Mouse (Mus musculus) layer of hippocampus, postnatal 36 days (tissue): ENCODE results near the gene Prkcq. TPM values are rescaled to one million over a fixed set of nuclear protein-coding genes. Genes with fewer than 3 reads are reported as not detected.
A peak's percentile ranks its signal among the peaks of the same experiment; 100 is the strongest.
"Not testable (repeated sequence)": the region's sequence is repeated elsewhere in the genome, so short reads cannot be mapped to it uniquely, and the experiment has no call there.

Source experiments
- DNase-seq, 2 experiments: peaks; one replicate each; pipeline ENCODE4 v3.0.0; 2022
- total RNA-seq, 2 experiments: library from RNA; stranded (reverse); gene quantifications; 2 replicates each; pipeline ENCODE4 v1.2.3; 2021

Prkcq gene
- total RNA-seq, 2 experiments from 2014 or later: 11.1 to 11.2 TPM

GRCm38 (mm10) chr2:11294643-11295191 is 122.8 kb downstream of the Prkcq start:
- no peak for DNase-seq

DNA sequence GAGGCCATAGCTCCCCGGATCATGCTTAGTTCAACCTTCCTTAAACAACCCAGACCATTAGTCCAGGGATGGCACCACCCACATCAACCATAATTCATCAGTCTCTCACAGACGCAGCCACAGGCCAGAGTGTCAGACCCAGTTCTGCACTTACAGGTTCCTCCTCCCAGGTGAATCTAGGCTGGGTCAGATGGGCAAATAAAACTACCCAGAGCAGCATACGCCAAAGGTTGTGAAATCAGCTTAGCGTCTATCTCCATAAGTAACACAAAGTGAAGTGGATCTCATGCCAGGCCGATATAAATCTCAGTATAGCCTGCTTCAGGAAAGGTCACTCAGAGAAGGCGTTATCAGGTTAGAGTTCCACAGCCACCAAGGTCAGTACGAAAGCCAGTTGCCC is 126.9 kb downstream of the Prkcq start:
- DNase-seq: no peak

GRCm38 (mm10) chr2:11299366-11299765 is 127.5 kb downstream of the Prkcq start:
- no peak for DNase-seq

DNA sequence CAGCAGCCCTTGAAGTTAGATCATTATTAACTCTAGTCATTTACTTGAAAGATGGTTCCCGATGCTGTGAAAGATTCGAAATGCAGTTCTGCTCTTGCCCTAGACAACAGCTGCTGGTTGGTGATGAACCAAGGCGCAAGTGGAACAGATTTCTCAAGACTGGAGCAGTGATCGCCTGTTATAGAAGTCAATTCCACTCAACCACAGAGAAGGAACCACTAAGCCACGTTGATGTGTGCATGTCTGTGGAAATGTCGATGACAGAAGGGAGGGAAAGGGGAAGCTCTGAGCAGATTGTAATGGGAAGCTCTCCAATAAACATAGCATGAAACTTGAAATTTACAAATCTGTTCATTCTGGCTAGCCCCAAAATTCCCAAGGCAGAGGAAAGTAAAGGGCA is 128.5 kb downstream of the Prkcq start:
- DNase-seq: no peak

DNA sequence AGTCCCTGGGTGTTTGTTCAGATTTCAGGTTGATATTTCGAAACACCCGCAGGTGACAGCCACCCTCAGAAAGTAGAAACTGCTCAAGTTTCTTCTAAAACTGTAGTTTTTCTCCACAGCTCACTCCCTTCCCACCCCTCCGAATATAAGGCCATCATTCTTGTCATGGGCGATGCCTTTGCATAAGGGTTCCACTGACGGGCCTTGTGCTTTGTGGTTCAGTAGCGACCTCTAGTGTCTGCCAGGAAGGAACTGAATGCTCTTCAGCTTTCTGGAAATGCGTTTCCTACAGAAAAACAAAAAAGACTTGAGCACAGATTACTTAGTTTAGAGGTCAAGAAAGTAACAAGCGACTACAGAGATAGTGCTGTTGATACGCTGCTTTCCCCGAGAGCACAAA is 148.3 kb downstream of the Prkcq start:
- DNase-seq: peak; percentile 21 to 23

- DNase-seq: no peak
Measured at GRCm38 (mm10) chr2:11322396-11322795, 150.5 kb downstream of the Prkcq start.

- no peak for DNase-seq
Measured at GRCm38 (mm10) chr2:11327280-11327679, 155.4 kb downstream of the Prkcq start.

DNA sequence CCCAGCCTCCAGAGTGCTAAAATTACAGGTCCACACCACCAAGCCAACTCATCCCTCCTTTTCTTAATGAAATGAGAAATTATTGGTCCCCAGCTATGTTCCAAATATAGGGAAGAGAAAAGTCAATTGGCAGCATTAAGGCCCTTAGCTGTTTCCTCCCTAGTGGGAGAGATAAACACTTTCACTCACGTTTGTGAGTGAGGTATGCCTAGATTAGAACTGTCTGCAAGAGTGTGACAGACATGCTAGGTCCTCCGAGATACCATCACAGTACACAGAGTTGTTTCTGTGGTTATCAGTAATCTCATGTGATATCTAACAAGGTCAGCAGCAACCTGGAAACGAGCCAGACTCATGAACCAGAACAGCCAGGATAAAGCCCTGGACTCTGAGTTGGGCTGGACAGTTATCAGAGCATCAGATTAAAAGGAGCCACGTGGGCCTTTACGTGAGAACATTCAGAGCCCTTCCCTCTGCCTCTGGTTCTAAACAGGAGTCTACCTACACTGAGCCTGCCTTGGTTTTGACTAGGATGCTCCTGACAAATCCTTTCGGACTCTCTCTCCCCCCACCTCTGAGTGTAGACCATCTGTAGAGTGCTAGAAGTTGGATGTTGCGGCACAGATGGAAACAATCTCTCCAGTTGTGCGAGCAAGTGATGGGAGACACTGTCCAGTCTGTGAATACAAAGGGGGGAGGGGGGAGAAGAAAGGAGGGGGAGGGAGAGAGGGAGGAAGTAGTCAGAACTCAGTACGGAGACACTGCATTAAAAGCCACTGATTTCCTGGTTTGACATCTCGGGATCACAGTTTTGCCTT is 157.7 kb downstream of the Prkcq start:
- no peak for DNase-seq

DNA sequence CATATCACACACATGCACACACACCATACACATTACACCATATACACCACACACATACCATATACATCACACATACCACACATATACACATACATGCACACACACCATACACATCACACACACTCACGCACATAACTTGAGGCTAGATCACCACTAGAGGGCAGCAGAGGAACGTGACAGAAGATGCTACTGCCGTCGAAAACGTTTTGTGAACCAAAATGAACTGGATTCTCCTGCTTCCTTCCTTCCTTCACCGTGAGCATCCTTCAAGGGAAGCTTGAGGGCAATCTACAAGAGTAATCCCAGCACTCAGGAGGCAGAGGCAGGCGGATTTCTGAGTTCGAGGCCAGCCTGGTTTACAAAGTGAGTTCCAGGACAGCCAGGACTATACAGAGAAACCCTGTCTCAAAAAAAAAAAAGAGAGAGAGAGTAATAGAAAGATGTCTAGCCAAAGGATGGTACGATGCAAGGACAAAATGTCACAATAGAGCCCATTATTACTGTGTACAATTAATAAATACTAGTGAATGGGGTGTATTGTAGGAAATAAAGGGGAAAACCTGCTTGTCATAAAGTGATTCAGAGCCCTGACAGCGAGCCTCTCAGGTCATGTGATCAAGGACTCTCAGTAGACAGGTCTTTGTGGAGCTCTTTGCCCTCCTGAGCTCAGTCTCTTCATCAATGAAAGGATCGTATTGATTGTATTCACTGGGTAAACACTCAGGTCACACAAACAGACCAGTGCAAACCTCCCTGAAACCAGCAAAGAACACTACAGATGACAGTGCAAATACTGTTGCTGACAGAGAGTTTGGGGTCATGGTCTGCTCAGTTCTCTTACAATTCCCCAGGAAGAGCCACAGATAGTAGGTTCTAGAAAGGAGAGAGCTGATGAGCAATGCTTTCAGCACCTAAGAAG is 159.9 kb downstream of the Prkcq start:
- DNase-seq: peak; percentile 31 to 60

DNA sequence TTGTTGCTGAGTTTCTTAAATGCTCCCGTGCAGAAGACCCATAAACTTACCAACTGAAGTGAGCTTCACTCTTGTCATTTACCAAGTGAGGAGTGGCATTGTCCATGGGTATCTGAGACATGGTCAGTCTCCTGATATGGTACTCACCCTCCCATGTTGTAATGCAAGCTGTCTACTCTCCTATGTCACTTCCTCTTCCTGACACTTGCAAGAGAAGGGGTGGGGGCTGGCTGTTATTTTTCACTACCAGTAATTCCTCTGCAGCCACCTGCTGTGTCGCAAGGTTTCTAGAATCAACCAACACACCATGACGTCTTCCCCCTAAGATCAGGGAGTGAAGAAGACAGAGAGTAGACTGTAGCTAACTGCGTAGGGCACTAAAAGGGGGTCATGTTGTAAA is 160.6 kb downstream of the Prkcq start:
- DNase-seq: no peak

DNA sequence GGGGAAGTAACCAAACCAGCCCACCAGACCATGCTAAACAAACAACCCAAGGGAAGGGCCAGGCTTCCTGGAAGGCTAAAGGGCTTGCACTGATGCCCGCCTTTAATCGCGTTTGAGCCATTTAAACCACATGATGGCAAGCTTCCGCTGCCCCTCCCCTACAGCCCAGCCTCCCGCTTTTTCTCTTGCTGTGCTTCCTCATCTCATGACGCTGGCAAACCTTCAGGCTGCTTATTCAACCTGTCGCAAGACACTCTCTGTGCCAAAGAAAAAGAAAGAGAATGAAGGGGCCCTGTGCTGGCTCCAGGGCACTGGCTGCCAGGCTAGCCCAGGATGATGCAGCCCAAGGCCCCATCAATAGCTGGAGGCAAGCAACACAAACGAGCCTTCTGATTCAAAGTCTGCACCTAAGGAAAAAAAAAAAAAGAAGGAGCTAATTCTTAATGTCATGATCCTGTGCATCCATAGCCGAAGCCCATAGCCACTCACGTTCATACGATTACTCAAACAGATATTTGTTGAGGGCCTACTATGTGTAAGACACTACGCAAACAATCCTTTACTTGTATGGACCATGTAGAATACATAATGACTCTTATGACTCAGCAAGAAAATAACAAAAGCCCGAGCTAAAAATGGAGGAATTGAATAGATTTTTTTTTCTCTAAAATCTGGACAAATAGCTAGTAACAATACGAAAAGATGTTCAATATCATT is 161.6 kb downstream of the Prkcq start:
- DNase-seq: peak; percentile 9 to 16

- DNase-seq: no peak
Measured at GRCm38 (mm10) chr2:11336320-11336719, 164.4 kb downstream of the Prkcq start.

DNA sequence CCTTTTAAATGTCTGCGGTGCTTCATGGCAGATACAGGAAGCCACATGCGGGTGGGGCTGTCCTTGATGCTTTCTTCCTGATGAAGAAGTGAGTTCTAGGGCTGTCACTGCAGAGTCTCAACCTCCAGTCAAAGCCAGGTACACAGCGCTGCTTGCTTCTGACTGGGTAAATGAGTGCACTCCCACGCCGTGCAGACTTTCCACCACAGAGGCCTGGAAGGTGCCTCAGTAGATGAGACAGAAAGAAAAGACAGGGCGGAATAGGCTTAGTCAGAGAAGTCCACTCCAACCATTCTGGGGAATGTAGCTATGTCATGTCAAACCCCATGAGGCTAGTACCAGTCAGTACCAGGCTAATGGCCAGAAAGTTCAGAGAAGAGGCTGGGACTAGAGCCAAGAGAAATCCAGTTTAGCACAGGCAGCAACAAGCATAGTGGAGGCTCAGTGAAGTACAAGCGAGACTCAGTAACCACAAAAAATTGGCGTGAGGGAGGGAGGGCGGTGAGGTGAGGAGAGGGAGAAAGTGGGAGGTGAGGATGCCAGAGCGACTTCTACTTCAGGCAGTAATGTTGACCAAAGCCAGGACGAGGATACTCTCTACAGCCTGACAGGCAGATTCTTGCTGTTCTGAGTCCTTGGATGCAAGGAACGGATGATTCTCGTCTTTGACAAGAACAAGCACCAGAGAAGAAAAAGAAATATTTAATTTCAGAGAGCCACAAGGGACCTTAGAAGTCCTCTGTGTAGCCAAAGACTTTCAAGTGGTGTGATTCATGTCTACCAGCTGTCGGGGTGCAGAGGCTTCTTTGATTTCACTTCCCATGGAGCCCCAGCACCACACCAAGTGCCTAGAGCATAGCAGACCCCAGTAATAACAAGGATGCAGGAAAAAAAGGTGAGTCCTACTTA is 167.3 kb downstream of the Prkcq start:
- DNase-seq: peak in 1 of 2 experiments; percentile 10

- no peak for DNase-seq
Measured at GRCm38 (mm10) chr2:11344691-11345090, 172.8 kb downstream of the Prkcq start.

- not testable (repeated sequence) for DNase-seq
Measured at GRCm38 (mm10) chr2:11346419-11346818, 174.5 kb downstream of the Prkcq start.

GRCm38 (mm10) chr2:11347791-11348190 is 175.9 kb downstream of the Prkcq start:
- no peak for DNase-seq
